Mouse (Mus musculus) forebrain, postnatal 0 days (tissue): ENCODE measurements at regions not wholly inside any gene's neighbourhood (a gene's known extent, or its start where the extent isn't known, plus 50 kb on each side); places are given as distances from the start of the nearest gene placed in this dataset.

ENCODE experiments used
- ATAC-seq: fragments of 200-750 bp; cut with Nextera tagmentation; 2 replicates; pipeline ENCODE4 v1.8.0; 2017; ENCODE audit warnings: mild to moderate bottlenecking, moderate library complexity
- DNase-seq: peaks from one replicate; pipeline ENCODE4 v3.0.0-alpha.2; 2015
- H3K27ac ChIP-seq: fragments of 300-500 bp; sonication (generic); 2 replicates; pipeline ENCODE4 v1.5.1; 2014; ENCODE audit warnings: low read depth, mild to moderate bottlenecking, antibody characterized with exemption, low read length, moderate library complexity, mixed read lengths
- H3K27me3 ChIP-seq: fragments of 300-500 bp; sonication (generic); 2 replicates; pipeline ENCODE4 v1.6.1; 2014; ENCODE audit warnings: mild to moderate bottlenecking, low read length, mixed read lengths; ENCODE audit not compliant: insufficient read depth
- H3K36me3 ChIP-seq: fragments of 300-500 bp; sonication (generic); 2 replicates; pipeline ENCODE4 v1.6.1; 2014; ENCODE audit warnings: mild to moderate bottlenecking, moderate library complexity; ENCODE audit not compliant: insufficient read depth
- H3K4me1 ChIP-seq: fragments of 300-500 bp; sonication (generic); 2 replicates; pipeline ENCODE4 v1.6.1; 2014; ENCODE audit warnings: antibody characterized with exemption; ENCODE audit not compliant: insufficient read depth
- H3K4me2 ChIP-seq: fragments of 300-500 bp; sonication (generic); 2 replicates; pipeline ENCODE4 v1.6.1; 2014; ENCODE audit warnings: low read depth, mild to moderate bottlenecking, moderate library complexity
- H3K4me3 ChIP-seq: fragments of 300-500 bp; sonication (generic); 2 replicates; pipeline ENCODE4 v1.5.1; 2014; ENCODE audit warnings: low read depth, low read length, mixed read lengths
- H3K9ac ChIP-seq: fragments of 300-500 bp; sonication (generic); 2 replicates; pipeline ENCODE4 v1.6.1; 2014; ENCODE audit warnings: mild to moderate bottlenecking
- H3K9me3 ChIP-seq: fragments of 300-500 bp; sonication (generic); 2 replicates; pipeline ENCODE4 v1.6.1; 2016; ENCODE audit warnings: low read length
- CTCF ChIP-seq: sonication (generic); IDR thresholded peaks from 2 replicates; pipeline ENCODE4 v1.5.1; 2016; ENCODE audit warnings: antibody characterized with exemption, control low read depth, low read depth
- WGBS: fragments of 180-500 bp; shearing (Covaris S2); extraction: QIAGEN DNeasy Blood & Tissue Kit; methylation state at CpG from one replicate; pipeline ENCODE4 v1.1.7; 2014; 5-methylcytosine and 5-hydroxymethylcytosine counted together

DNA sequence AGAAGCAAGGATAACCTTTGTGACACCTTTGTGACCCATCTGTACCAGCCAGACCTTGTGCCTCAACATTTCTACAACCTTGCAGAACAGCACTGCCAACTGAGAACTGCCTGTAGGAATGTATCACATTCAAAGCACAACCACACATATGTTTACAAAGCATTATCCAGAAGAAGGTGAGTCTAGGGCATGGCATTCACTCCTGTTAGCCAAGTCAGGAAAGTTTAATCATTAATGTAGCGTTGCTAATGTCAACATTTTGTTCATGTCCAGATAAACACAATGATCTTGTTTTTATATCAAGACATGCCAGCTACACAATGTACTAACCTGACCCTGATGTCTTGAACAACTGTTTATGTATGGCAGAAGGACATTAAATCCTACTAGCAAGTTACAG is 91.5 kb upstream of the Nsun6 start:
- no peaks in the 10 kb centered on the region for H3K4me1 ChIP-seq
- H3K27ac ChIP-seq: no peak overlapping the region
- H3K4me2 ChIP-seq: no peak overlapping the region
- TF ChIP-seq CTCF: no peak
- ATAC-seq (no peak), DNase-seq (no peak)
- H3K27me3 ChIP-seq: no peaks in the 10 kb centered on the region
- no peaks in the 10 kb centered on the region for H3K36me3 ChIP-seq
- H3K9ac ChIP-seq: no peak overlapping the region
- no peak overlapping the region for H3K4me3 ChIP-seq
- H3K9me3 ChIP-seq: no peaks in the 10 kb centered on the region
- WGBS: 90% methylated on average over 1 of the region's 1 CpGs

DNA sequence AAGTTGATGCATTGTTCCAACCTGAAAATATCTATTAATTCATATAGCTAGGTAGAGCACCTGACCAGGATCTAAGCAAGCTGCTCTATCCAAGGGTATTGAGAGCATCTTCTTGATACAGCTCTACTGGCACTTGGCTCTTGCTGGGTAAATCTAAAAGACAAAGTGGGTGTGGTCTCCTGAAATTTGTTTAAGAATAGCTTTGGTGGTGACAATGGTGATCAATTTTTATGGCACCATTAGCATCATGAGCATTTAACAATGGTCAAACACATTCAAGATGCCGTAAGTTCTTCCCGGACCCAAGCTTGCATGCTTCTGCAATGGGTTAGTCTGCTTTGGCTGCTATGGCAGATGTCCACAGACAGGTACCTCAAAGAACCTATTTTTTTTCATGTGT is 89.9 kb upstream of the Nsun6 start:
- 93% methylated on average over 2 of the region's 2 CpGs for WGBS
- Histone ChIP-seq H3K27ac (no peak overlapping the region), H3K9ac (no peak overlapping the region), H3K36me3 (no peaks in the 10 kb centered on the region), H3K4me1 (no peaks in the 10 kb centered on the region), H3K4me3 (no peak overlapping the region), H3K4me2 (no peak overlapping the region), H3K9me3 (no peaks in the 10 kb centered on the region), H3K27me3 (no peaks in the 10 kb centered on the region)
- DNase-seq: no peak
- TF ChIP-seq CTCF: no peak
- ATAC-seq: no peak

DNA sequence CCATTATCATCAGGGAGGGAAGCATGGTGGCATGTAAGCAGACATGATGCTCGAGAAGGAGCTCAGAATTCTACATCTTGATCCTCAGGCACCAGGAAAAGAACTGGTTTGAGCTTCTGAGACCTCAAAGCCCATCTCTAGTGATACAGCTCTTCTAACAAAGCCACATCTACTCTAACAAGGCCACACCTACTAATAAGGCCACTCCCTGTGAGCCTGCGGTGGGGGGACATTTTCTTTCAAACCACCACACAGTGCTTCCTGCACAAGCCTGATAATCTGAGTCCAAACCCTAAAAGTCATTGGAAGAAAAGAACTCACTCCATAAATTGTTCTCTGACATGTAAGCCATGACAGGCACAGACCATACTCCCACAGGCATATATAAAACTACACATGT is 85.0 kb upstream of the Nsun6 start:
- DNase-seq: no peak
- Histone ChIP-seq H3K4me1 (no peaks in the 10 kb centered on the region), H3K27me3 (no peaks in the 10 kb centered on the region), H3K9me3 (no peaks in the 10 kb centered on the region), H3K4me2 (no peak overlapping the region), H3K4me3 (no peak overlapping the region), H3K9ac (no peak overlapping the region), H3K36me3 (no peaks in the 10 kb centered on the region), H3K27ac (no peak overlapping the region)
- TF ChIP-seq CTCF: no peak
- ATAC-seq: no peak
- WGBS: 91% methylated on average over 2 of the region's 2 CpGs
